Mouse (Mus musculus) forebrain, embryonic 10.5 days (tissue): Measurements from ENCODE around the gene Col10a1. TPM values are rescaled to one million over a fixed set of nuclear protein-coding genes. Genes with fewer than 3 reads are reported as not detected.
"Not testable (repeated sequence)": the region's sequence is repeated elsewhere in the genome, so short reads cannot be mapped to it uniquely, and the experiment has no call there.

Source experiments
- DNase-seq: peaks from one replicate; pipeline ENCODE4 v3.0.0-alpha.2; 2017; ENCODE audit warnings: low spot score; ENCODE audit errors: extremely low spot score
- H3K27ac ChIP-seq: fragments of 300-500 bp; sonication (generic); 2 replicates; pipeline ENCODE4 v1.5.1; 2016; ENCODE audit warnings: mild to moderate bottlenecking
- H3K27me3 ChIP-seq: fragments of 300-500 bp; sonication (generic); 2 replicates; pipeline ENCODE4 v1.6.1; 2016; ENCODE audit warnings: mild to moderate bottlenecking; ENCODE audit not compliant: poor library complexity, severe bottlenecking
- H3K36me3 ChIP-seq: fragments of 300-500 bp; sonication (generic); replicated peaks from 2 replicates; pipeline ENCODE4 v1.6.1; 2016; ENCODE audit warnings: mild to moderate bottlenecking, moderate library complexity
- H3K4me1 ChIP-seq: fragments of 300-500 bp; sonication (generic); 2 replicates; pipeline ENCODE4 v1.6.1; 2016
- H3K4me3 ChIP-seq: fragments of 300-500 bp; sonication (generic); 2 replicates; pipeline ENCODE4 v1.5.1; 2016; ENCODE audit warnings: mild to moderate bottlenecking, moderate library complexity
- H3K9me3 ChIP-seq: fragments of 300-500 bp; sonication (generic); 2 replicates; pipeline ENCODE4 v1.6.1; 2016; ENCODE audit warnings: mild to moderate bottlenecking, moderate library complexity
- WGBS: fragments of 180-500 bp; shearing (Covaris S2); methylation state at CpG from one replicate; pipeline ENCODE4 v1.1.7; 2016; 5-methylcytosine and 5-hydroxymethylcytosine counted together
- polyA plus RNA-seq: library from polyadenylated mRNA; unstranded; fragments of >200 nt; fragmentation: Nextera tagmentation; extraction: Ambion mirVana; gene quantifications from 2 replicates; pipeline ENCODE4 v1.2.1, GENCODE M21; 2016

Col10a1 gene
- 0.16 and 0.20 TPM in 2 replicates for polyA plus RNA-seq

- H3K27ac ChIP-seq, result no peak within 1 kb of the TSS
- WGBS, result 70% methylated on average over 8 of the region's 8 CpGs
- H3K4me3 ChIP-seq, result no peak within 1 kb of the TSS
- 0 out of 2 replicates have a peak, but pooled peaks cover 4% of the 10 kb centered on the region for H3K36me3 ChIP-seq
- no peak for DNase-seq
- H3K27me3 ChIP-seq, result no peaks in the 10 kb centered on the region
- no peaks in the 10 kb centered on the region for H3K4me1 ChIP-seq
- no peaks in the 10 kb centered on the region for H3K9me3 ChIP-seq
Observed at GRCm38 (mm10) chr10:34389681-34390080, at the start of gene Col10a1. Gene Col10a1 (plus strand): TSS chr10:34389981.

- Histone ChIP-seq H3K27me3 (no peaks in the 10 kb centered on the region), H3K9me3 (no peaks in the 10 kb centered on the region), H3K36me3 (no peaks in the 10 kb centered on the region), H3K4me1 (no peaks in the 10 kb centered on the region), H3K4me3 (no peak overlapping the region), H3K27ac (no peak overlapping the region)
- 84% methylated on average over 6 of the region's 6 CpGs for WGBS
- no peak for DNase-seq
Observed at GRCm38 (mm10) chr10:34341014-34341413, 48.8 kb upstream of the Col10a1 start.

- no peaks in the 10 kb centered on the region for H3K27me3 ChIP-seq
- no peak overlapping the region for H3K4me3 ChIP-seq
- WGBS, result 89% methylated on average over 1 of the region's 1 CpGs
Observed at GRCm38 (mm10) chr10:34341886-34342285, 47.9 kb upstream of the Col10a1 start.

GRCm38 (mm10) chr10:34352166-34352565, 37.6 kb upstream of the Col10a1 start:
- Histone ChIP-seq H3K36me3 (no peaks in the 10 kb centered on the region), H3K4me3 (no peak overlapping the region), H3K9me3 (no peaks in the 10 kb centered on the region), H3K27me3 (no peaks in the 10 kb centered on the region), H3K4me1 (no peaks in the 10 kb centered on the region), H3K27ac (no peak overlapping the region)
- 84% methylated on average over 4 of the region's 4 CpGs for WGBS
- DNase-seq, result no peak

More at GRCm38 (mm10) chr10:34341886-34342285, 47.9 kb upstream of the Col10a1 start:
- H3K4me1 ChIP-seq, result no peaks in the 10 kb centered on the region
- DNase-seq, result no peak
- no peaks in the 10 kb centered on the region for H3K36me3 ChIP-seq
- H3K9me3 ChIP-seq, result no peaks in the 10 kb centered on the region
- no peak overlapping the region for H3K27ac ChIP-seq

- Histone ChIP-seq H3K9me3 (no peaks in the 10 kb centered on the region), H3K36me3 (no peaks in the 10 kb centered on the region), H3K27ac (no peak overlapping the region), H3K4me3 (no peak overlapping the region), H3K27me3 (no peaks in the 10 kb centered on the region), H3K4me1 (no peaks in the 10 kb centered on the region)
- 84% methylated on average over 3 of the region's 3 CpGs for WGBS
- no peak for DNase-seq
Observed at GRCm38 (mm10) chr10:34358263-34358662, 31.5 kb upstream of the Col10a1 start.

- Histone ChIP-seq H3K9me3 (no peaks in the 10 kb centered on the region), H3K4me3 (no peak overlapping the region), H3K4me1 (no peaks in the 10 kb centered on the region), H3K36me3 (no peaks in the 10 kb centered on the region), H3K27me3 (no peaks in the 10 kb centered on the region), H3K27ac (no peak overlapping the region)
- no peak for DNase-seq
Observed at GRCm38 (mm10) chr10:34363756-34364155, 26.0 kb upstream of the Col10a1 start.

- 70% methylated on average over 5 of the region's 5 CpGs for WGBS
- Histone ChIP-seq H3K27ac (no peak overlapping the region), H3K4me1 (no peaks in the 10 kb centered on the region), H3K9me3 (no peaks in the 10 kb centered on the region), H3K4me3 (no peak overlapping the region), H3K36me3 (no peaks in the 10 kb centered on the region), H3K27me3 (no peaks in the 10 kb centered on the region)
- no peak for DNase-seq
Observed at GRCm38 (mm10) chr10:34368138-34368537, 21.6 kb upstream of the Col10a1 start.

- Histone ChIP-seq H3K4me1 (no peaks in the 10 kb centered on the region), H3K27ac (no peak overlapping the region), H3K36me3 (no peaks in the 10 kb centered on the region), H3K9me3 (no peaks in the 10 kb centered on the region), H3K4me3 (no peak overlapping the region), H3K27me3 (no peaks in the 10 kb centered on the region)
- no peak for DNase-seq
- 93% methylated on average over 7 of the region's 7 CpGs for WGBS
Observed at GRCm38 (mm10) chr10:34373332-34373731, 16.4 kb upstream of the Col10a1 start.

GRCm38 (mm10) chr10:34385636-34386035, 4.1 kb upstream of the Col10a1 start:
- H3K36me3 ChIP-seq, result no peaks in the 10 kb centered on the region
- no peaks in the 10 kb centered on the region for H3K27me3 ChIP-seq
- no peak for DNase-seq
- H3K4me3 ChIP-seq, result no peak overlapping the region
- no peaks in the 10 kb centered on the region for H3K9me3 ChIP-seq
- WGBS, result 92% methylated on average over 5 of the region's 5 CpGs
- no peaks in the 10 kb centered on the region for H3K4me1 ChIP-seq
- H3K27ac ChIP-seq, result no peak overlapping the region

- Histone ChIP-seq H3K27ac (no peak overlapping the region), H3K4me3 (no peak overlapping the region), H3K9me3 (no peaks in the 10 kb centered on the region), H3K36me3 (peaks cover 13% of the 10 kb centered on the region), H3K27me3 (no peaks in the 10 kb centered on the region), H3K4me1 (no peaks in the 10 kb centered on the region)
- 88% methylated on average over 4 of the region's 4 CpGs for WGBS
- DNase-seq, result no peak
Observed at GRCm38 (mm10) chr10:34396959-34397358, 7.2 kb downstream of the Col10a1 start.

GRCm38 (mm10) chr10:34399267-34399666, 9.5 kb downstream of the Col10a1 start:
- no peaks in the 10 kb centered on the region for H3K4me1 ChIP-seq
- no peak overlapping the region for H3K4me3 ChIP-seq
- H3K36me3 ChIP-seq, result peaks cover 26% of the 10 kb centered on the region

GRCm38 (mm10) chr10:34418204-34418756, 28.5 kb downstream of the Col10a1 start, which contains the start of gene Nt5dc1:
Gene Nt5dc1 (minus strand): TSS chr10:34418552.
- H3K27me3 ChIP-seq, result no peaks in the 10 kb centered on the region
- peak within 1 kb of the TSS; percentile 74 for H3K4me3 ChIP-seq
- peaks cover 13% of the 10 kb centered on the region for H3K4me1 ChIP-seq
- H3K36me3 ChIP-seq, result no peaks in the 10 kb centered on the region
- H3K27ac ChIP-seq, result peak within 1 kb of the TSS; percentile 91
- no peaks in the 10 kb centered on the region for H3K9me3 ChIP-seq
- under 1% methylated on average over 49 of the region's 49 CpGs for WGBS
- DNase-seq, result peak; percentile 98

More at GRCm38 (mm10) chr10:34399267-34399666, 9.5 kb downstream of the Col10a1 start:
- no peaks in the 10 kb centered on the region for H3K27me3 ChIP-seq
- H3K9me3 ChIP-seq, result no peaks in the 10 kb centered on the region
- no peak overlapping the region for H3K27ac ChIP-seq
- no peak for DNase-seq

GRCm38 (mm10) chr10:34418794-34419193, 29.0 kb downstream of the Col10a1 start:
- DNase-seq, H3K36me3 ChIP-seq, H3K9me3 ChIP-seq, H3K27me3 ChIP-seq: not testable (repeated sequence)
- Histone ChIP-seq H3K4me1 (peaks cover 13% of the 10 kb centered on the region), H3K27ac (peak overlapping the region; percentile 91; the same call in 1 of the 2 replicates), H3K4me3 (peak overlapping the region; percentile 74)
- 86% methylated on average over 4 of the region's 4 CpGs for WGBS

GRCm38 (mm10) chr10:34431783-34432182, 42.0 kb downstream of the Col10a1 start:
- no peak overlapping the region for H3K27ac ChIP-seq
- no peak overlapping the region for H3K4me3 ChIP-seq
- no peak for DNase-seq

More at GRCm38 (mm10) chr10:34431783-34432182, 42.0 kb downstream of the Col10a1 start:
- Histone ChIP-seq H3K27me3 (no peaks in the 10 kb centered on the region), H3K9me3 (no peaks in the 10 kb centered on the region), H3K4me1 (no peaks in the 10 kb centered on the region), H3K36me3 (no peaks in the 10 kb centered on the region)
